Mouse (Mus musculus) olfactory bulb, adult 2 months (tissue): ENCODE measurements at regions not wholly inside any gene's neighbourhood (a gene's known extent, or its start where the extent isn't known, plus 50 kb on each side); places are given as distances from the start of the nearest gene placed in this dataset.

Source experiments
- CTCF ChIP-seq: fragments of 200-500 bp; IDR thresholded peaks from 2 replicates; pipeline ENCODE4 v1.5.1; 2012; ENCODE audit warnings: low read depth, mild to moderate bottlenecking, low read length, moderate library complexity; ENCODE audit not compliant: insufficient read depth
- POLR2A ChIP-seq: fragments of 200-500 bp; IDR thresholded peaks from 2 replicates; pipeline ENCODE4 v1.6.1; 2012; ENCODE audit warnings: mild to moderate bottlenecking, low read depth, low read length, moderate library complexity; ENCODE audit not compliant: insufficient read depth

DNA sequence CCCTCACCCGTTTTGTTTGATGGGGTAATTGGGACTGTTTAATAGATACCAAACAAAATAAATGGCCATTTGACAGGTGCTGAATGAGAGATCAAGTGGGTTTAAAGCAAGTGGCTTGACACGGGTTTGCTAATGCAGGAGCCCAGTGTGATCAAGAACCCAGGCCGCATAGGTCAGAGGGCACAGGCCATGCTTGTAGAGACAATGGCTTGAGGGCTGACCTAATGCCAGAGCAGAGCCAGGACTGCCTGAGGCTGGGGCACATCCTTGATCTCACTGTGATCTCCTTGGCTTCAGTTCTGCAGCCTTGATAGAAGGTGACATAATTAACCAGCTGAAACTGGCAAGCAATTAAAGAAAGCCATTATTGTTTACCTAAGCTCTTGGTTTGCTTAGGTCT lies 420.0 kb downstream of the Fut8 start:
- no peak for TF ChIP-seq POLR2A
- no peak for TF ChIP-seq CTCF
